Comparison of ENCODE assay signal across 13 mouse cellular contexts in the genomic region with DNA sequence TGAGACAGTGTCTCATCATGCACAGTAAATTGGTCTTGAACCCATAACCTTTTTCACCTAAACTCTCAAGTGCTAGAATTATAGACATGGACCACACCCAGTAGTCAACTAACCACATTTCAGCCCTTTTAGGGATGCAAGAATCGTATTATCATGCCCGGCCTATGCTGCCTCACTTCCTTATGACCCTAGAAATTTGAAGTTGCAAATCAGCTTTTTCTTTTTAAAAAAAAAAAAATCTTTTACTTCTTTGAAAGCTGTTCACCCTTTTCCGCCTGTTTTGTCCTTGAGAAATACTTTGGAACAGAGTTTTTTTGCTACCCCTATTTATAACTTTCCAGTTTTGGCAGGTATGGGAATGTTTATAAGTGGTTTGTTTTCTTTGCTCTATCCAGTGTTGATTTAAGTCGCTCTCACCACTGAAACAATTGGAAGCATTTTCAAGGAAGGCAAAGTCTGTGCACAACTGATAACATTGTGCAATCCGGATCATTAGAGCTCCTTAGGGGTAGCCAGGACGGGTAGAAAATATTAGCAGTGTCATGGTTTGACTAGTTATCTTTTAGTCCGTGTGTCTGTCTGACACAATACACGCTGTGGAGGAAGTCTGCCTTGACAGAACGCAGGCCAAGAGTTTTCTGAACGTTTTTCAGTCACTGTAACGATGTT. TPM values are rescaled to one million over a fixed set of nuclear protein-coding genes. Genes with fewer than 3 reads are reported as not detected.
A peak's percentile ranks its signal among the peaks of the same experiment; 100 is the strongest.
DNase-seq lines count a peak whose midpoint lies in the region; ATAC-seq and TF ChIP-seq lines count a peak whose summit lies in the region.
"Had no signal": no experiment of that assay in that cellular context is flagged by ENCODE, and none has a peak within 500 bp of the region (broad histone marks: within the 10 kb centered on the region; RNA-seq: fewer than 3 reads in every experiment).

No protein-coding gene starts in this region.

- no peaks in the 10 kb centered on the region for H3K79me2 ChIP-seq in MEL (ENCODE audit: control insufficient read depth, insufficient read depth, low read length, poor library complexity)

- no peak for TF ChIP-seq CTCF in MEL (IDR thresholded peaks at IDR 0.05 in 2 of 3, conservative IDR thresholded peaks at IDR 0.05 in 1 of 3; ENCODE audit: control insufficient read depth in 1 of 3, insufficient read depth in 1 of 3, low read depth in 2 of 3, low read length in 3 of 3, poor library complexity in 1 of 3, severe bottlenecking in 1 of 3)

- no peak overlapping the region for H3K27ac ChIP-seq in heart, embryonic 11.5 days (ENCODE audit: low read depth, low read length)
- H3K27ac ChIP-seq in MEL (ENCODE audit: control insufficient read depth, low read depth, low read length), result no peak overlapping the region; the same call in 1 of the 2 replicates
- H3K27ac ChIP-seq in heart, embryonic 13.5 days (replicated peaks), result 0 out of 2 replicates have a peak overlapping the region, but pooled peaks have one; percentile 20
- H3K27ac ChIP-seq: hindbrain, embryonic 15.5 days; kidney, embryonic 15.5 days had no signal

- TF ChIP-seq POLR2A in MEL (IDR thresholded peaks at IDR 0.05; ENCODE audit: control insufficient read depth in 1 of 2, insufficient read depth in 1 of 2, low read depth in 1 of 2, low read length in 2 of 2, poor library complexity in 1 of 2), result no peak

- no peak overlapping the region for H3K4me2 ChIP-seq in heart, embryonic 11.5 days
- no peak overlapping the region for H3K4me2 ChIP-seq in heart, embryonic 13.5 days
- H3K4me2 ChIP-seq: hindbrain, embryonic 15.5 days; kidney, embryonic 15.5 days had no signal

- H3K9me3 ChIP-seq in heart, embryonic 11.5 days (replicated peaks; ENCODE audit: control insufficient read depth, low read length), result no peaks in the 10 kb centered on the region
- no peaks in the 10 kb centered on the region for H3K9me3 ChIP-seq in MEL (replicated peaks; ENCODE audit: insufficient read depth, low read length)
- no peaks in the 10 kb centered on the region for H3K9me3 ChIP-seq in heart, embryonic 13.5 days
- H3K9me3 ChIP-seq: hindbrain, embryonic 15.5 days; kidney, embryonic 15.5 days had no signal

- no peak overlapping the region for H3K9ac ChIP-seq in heart, embryonic 11.5 days (ENCODE audit: low read depth, low read length)
- no peak overlapping the region for H3K9ac ChIP-seq in MEL (ENCODE audit: control insufficient read depth, low read depth, low read length, poor library complexity, severe bottlenecking)
- no peak overlapping the region for H3K9ac ChIP-seq in heart, embryonic 13.5 days
- H3K9ac ChIP-seq: hindbrain, embryonic 15.5 days; kidney, embryonic 15.5 days had no signal

- H3K36me3 ChIP-seq in heart, embryonic 11.5 days (ENCODE audit: control insufficient read depth, insufficient read depth, low read length), result no peaks in the 10 kb centered on the region
- H3K36me3 ChIP-seq in MEL (ENCODE audit: control insufficient read depth in 1 of 2, insufficient read depth in 2 of 2, low read length in 2 of 2), result peaks cover 0 to 9% of the 10 kb centered on the region in 2 experiments; a peak in 2 of 4 replicates
- H3K36me3 ChIP-seq in heart, embryonic 13.5 days, result no peaks in the 10 kb centered on the region
- H3K36me3 ChIP-seq: hindbrain, embryonic 15.5 days; kidney, embryonic 15.5 days had no signal

- no peak for DNase-seq in heart, postnatal 4 days
- peak; percentile 61 for DNase-seq in MEL (ENCODE audit: low read depth, low spot score)
- DNase-seq in lung, postnatal 14 days, result peak; percentile 20
- DNase-seq in frontal cortex, postnatal 14 days (ENCODE audit: low spot score in 2 of 2), result no peak
- DNase-seq in cerebellum, adult 9-10 months, result no peak
- DNase-seq: adrenal gland, postnatal 10 days; gastrocnemius, postnatal 25 days; left cerebral cortex, postnatal 4 days had no signal

- peak; percentile 61; the same call in 1 of the 2 replicates for ATAC-seq in heart, embryonic 11.5 days (replicated peaks; ENCODE audit: insufficient number of reproducible peaks, low FRiP score, low TSS enrichment)
- ATAC-seq in heart, embryonic 13.5 days (ENCODE audit: extremely low read depth, insufficient number of reproducible peaks, low FRiP score, low TSS enrichment), result no peak
- ATAC-seq: CD4-positive, CD25-positive, alpha-beta regulatory T cell, adult 4 months had no signal

- peaks cover 20% of the 10 kb centered on the region for H3K4me1 ChIP-seq in heart, embryonic 11.5 days (ENCODE audit: control insufficient read depth, insufficient read depth, low read length)
- 0 out of 4 replicates have a peak, but pooled peaks cover 0 to 11% of the 10 kb centered on the region in 2 experiments for H3K4me1 ChIP-seq in MEL (ENCODE audit: control insufficient read depth in 1 of 2, insufficient read depth in 2 of 2, low read length in 2 of 2)
- H3K4me1 ChIP-seq in heart, embryonic 13.5 days, result peaks cover 31% of the 10 kb centered on the region

- H3K4me3 ChIP-seq in heart, embryonic 11.5 days (ENCODE audit: low read depth, low read length), result no peak overlapping the region
- H3K4me3 ChIP-seq in MEL (ENCODE audit: control insufficient read depth in 1 of 2, insufficient read depth in 1 of 2, low read depth in 2 of 2, low read length in 2 of 2), result no peak overlapping the region
- no peak overlapping the region for H3K4me3 ChIP-seq in heart, embryonic 13.5 days
- H3K4me3 ChIP-seq: hindbrain, embryonic 15.5 days; kidney, embryonic 15.5 days had no signal

- no peak for TF ChIP-seq RAD21 in MEL (IDR thresholded peaks at IDR 0.05; ENCODE audit: low read depth, low read length)

- 35% methylated on average over 11 of the region's 11 CpGs for WGBS in heart, embryonic 11.5 days (ENCODE audit: insufficient replicate concordance)
- WGBS in heart, embryonic 13.5 days, result 38% methylated on average over 11 of the region's 11 CpGs

- H3K27me3 ChIP-seq in heart, embryonic 11.5 days (ENCODE audit: control insufficient read depth, insufficient read depth, low read length), result no peaks in the 10 kb centered on the region
- no peaks in the 10 kb centered on the region for H3K27me3 ChIP-seq in MEL (ENCODE audit: control insufficient read depth in 1 of 2, insufficient read depth in 2 of 2, low read length in 2 of 2)
- no peaks in the 10 kb centered on the region; the same call in none of the 2 replicates for H3K27me3 ChIP-seq in heart, embryonic 13.5 days (replicated peaks)
- H3K27me3 ChIP-seq: hindbrain, embryonic 15.5 days; kidney, embryonic 15.5 days had no signal

- peak; percentile 47 to 64 for TF ChIP-seq EP300 in MEL (IDR thresholded peaks at IDR 0.05; ENCODE audit: low read depth in 1 of 2, low read length in 2 of 2)

TF ChIP-seq in MEL, 35 proteins besides CTCF, POLR2A, EP300 and RAD21:
- TF ChIP-seq NELFE (IDR thresholded peaks at IDR 0.05; ENCODE audit: low read depth, low read length), result no peak
- no peak for TF ChIP-seq POLR2AphosphoS2 (IDR thresholded peaks at IDR 0.05; ENCODE audit: low read length)
- TF ChIP-seq TAL1 (IDR thresholded peaks at IDR 0.05; ENCODE audit: low read length), result peak; percentile 62
- TF ChIP-seq MXI1 (IDR thresholded peaks at IDR 0.05; ENCODE audit: low read depth, low read length), result no peak
- no peak for TF ChIP-seq ETS1 (IDR thresholded peaks at IDR 0.05; ENCODE audit: low read depth, low read length)
- TF ChIP-seq MAFK (IDR thresholded peaks at IDR 0.05; ENCODE audit: borderline replicate concordance, low read depth, low read length), result no peak
- no peak for TF ChIP-seq SIN3A (IDR thresholded peaks at IDR 0.05; ENCODE audit: low read length)
- no peak for TF ChIP-seq ZNF384 (IDR thresholded peaks at IDR 0.05; ENCODE audit: low read depth, low read length)
- TF ChIP-seq POLR2AphosphoS5 (IDR thresholded peaks at IDR 0.05; ENCODE audit: borderline replicate concordance, low read depth, low read length), result no peak
- 0 out of 2 replicates have a peak, but pooled peaks have one; percentile 31 for TF ChIP-seq TCF12 (IDR thresholded peaks at IDR 0.05; ENCODE audit: low read depth, low read length)
- TF ChIP-seq TBP (IDR thresholded peaks at IDR 0.05; ENCODE audit: low read depth, low read length), result no peak
- no peak for TF ChIP-seq UBTF (IDR thresholded peaks at IDR 0.05; ENCODE audit: borderline replicate concordance, insufficient read depth, low read depth, low read length)
- TF ChIP-seq RCOR1 (IDR thresholded peaks at IDR 0.05; ENCODE audit: low read depth, low read length), result 0 out of 2 replicates have a peak, but pooled peaks have one; percentile 15
- no peak for TF ChIP-seq ELF1 (IDR thresholded peaks at IDR 0.05; ENCODE audit: low read depth, low read length)
- no peak for TF ChIP-seq MEF2A (IDR thresholded peaks at IDR 0.05; ENCODE audit: extremely low read depth, insufficient replicate concordance, low read depth, low read length, poor library complexity, severe bottlenecking)
- no peak for TF ChIP-seq MYB (IDR thresholded peaks at IDR 0.05; ENCODE audit: low read depth, low read length)
- no peak for TF ChIP-seq ZKSCAN1 (IDR thresholded peaks at IDR 0.05; ENCODE audit: low read depth, low read length)
- TF ChIP-seq ZMIZ1 (IDR thresholded peaks at IDR 0.05; ENCODE audit: low read depth, low read length), result no peak
- TF ChIP-seq USF2 (IDR thresholded peaks at IDR 0.05; ENCODE audit: borderline replicate concordance in 1 of 2, insufficient read depth in 1 of 2, low read depth in 1 of 2, low read length in 2 of 2), result no peak
- TF ChIP-seq ZC3H11A (IDR thresholded peaks at IDR 0.05; ENCODE audit: low read depth, low read length), result no peak
- TF ChIP-seq NRF1 (IDR thresholded peaks at IDR 0.05; ENCODE audit: insufficient read depth, low read depth, low read length, poor library complexity, severe bottlenecking), result no peak
- no peak for TF ChIP-seq MYC (IDR thresholded peaks at IDR 0.05; ENCODE audit: low read depth, low read length)
- no peak for TF ChIP-seq SMC3 (IDR thresholded peaks at IDR 0.05; ENCODE audit: low read depth, low read length)
- TF ChIP-seq JUND (IDR thresholded peaks at IDR 0.05; ENCODE audit: low read depth, low read length), result no peak
- no peak for TF ChIP-seq CHD2 (IDR thresholded peaks at IDR 0.05; ENCODE audit: low read length)
- peak; percentile 54 for TF ChIP-seq GATA1 (IDR thresholded peaks at IDR 0.05; ENCODE audit: low read depth, low read length)
- TF ChIP-seq USF1 (IDR thresholded peaks at IDR 0.05; ENCODE audit: low read depth, low read length), result no peak
- TF ChIP-seq HCFC1 (IDR thresholded peaks at IDR 0.05; ENCODE audit: low read depth, low read length), result no peak
TF ChIP-seq in MEL: peak in this region for 4.

RNA-seq across cellular contexts. Expression of gene Lifr, which starts 46.2 kb away (rescaled TPM):
- polyA plus RNA-seq in heart, embryonic 11.5 days (2014; fragmentation: Nextera tagmentation; extraction: Ambion mirVana), result 22.1 and 31.4 TPM in 2 replicates
- 10 to 100 TPM; 41.2 to 42.6 TPM for total RNA-seq in heart, postnatal 4 days (2021)
- not detected in 2 replicates for total RNA-seq in MEL (2012; rRNA removed)
- polyA plus RNA-seq in MEL (2012; ENCODE audit: insufficient read depth in 1 of 2, insufficient read length in 2 of 2, low read depth in 1 of 2, low replicate concordance in 2 of 2, missing spikeins in 1 of 2), result not detected
- 16.3 TPM in 2 replicates for polyA plus RNA-seq in heart, embryonic 13.5 days (2015; fragmentation: Nextera tagmentation; extraction: Ambion mirVana)

Comparison
In these comparisons a context has a peak if more than half of its experiments do, and no peak if none do; other contexts are left out.
1. DNase-seq: peak in MEL (single experiment) and lung, postnatal 14 days (single experiment); none in heart, postnatal 4 days (single experiment), frontal cortex, postnatal 14 days (0 of 2) and cerebellum, adult 9-10 months (single experiment).
2. RNA of gene Lifr, which starts 46.2 kb away (polyA plus RNA-seq): 22.1 to 31.4 TPM in heart, embryonic 11.5 days and 16.3 TPM in heart, embryonic 13.5 days; not detected in MEL; every median in the first group is over 10 times any median in the second.